17 mouse cellular contexts compared by ENCODE assay signal in the genomic region with DNA sequence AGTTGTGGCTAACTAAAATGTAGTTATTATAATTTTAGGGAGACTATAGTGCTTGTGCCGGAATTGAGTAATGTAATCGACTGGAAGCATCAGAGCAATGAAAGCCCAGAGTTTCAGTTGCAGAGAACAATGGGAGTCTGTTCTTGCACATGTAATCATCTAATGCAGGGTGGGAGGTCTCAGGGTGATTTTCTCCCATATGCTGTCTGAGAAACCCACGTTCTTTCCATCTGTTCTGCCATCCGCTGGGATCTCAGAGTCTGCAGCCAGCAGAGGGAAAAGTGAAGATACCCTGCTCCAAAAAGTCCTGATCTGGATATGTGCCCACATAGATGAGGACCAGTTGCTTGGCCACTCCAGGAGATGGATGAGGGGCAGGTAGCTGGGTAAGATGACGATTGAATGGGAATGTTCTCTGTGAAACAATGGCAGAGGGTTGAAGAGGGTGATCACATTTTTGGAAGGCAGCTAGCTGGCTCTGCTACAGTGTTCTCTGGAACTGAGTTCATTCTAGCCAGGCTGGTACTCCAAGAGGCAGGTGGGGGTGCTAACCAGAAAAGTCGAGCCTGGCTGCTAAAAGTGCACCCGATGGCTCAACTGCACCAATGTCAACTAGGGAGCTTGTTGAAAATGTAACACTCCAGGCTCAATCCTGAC.
DNase-seq lines count a peak whose midpoint lies in the region; ATAC-seq and TF ChIP-seq lines count a peak whose summit lies in the region.
"Had no signal": no experiment of that assay in that cellular context is flagged by ENCODE, and none has a peak within 500 bp of the region (broad histone marks: within the 10 kb centered on the region; RNA-seq: fewer than 3 reads in every experiment).

No protein-coding gene starts in this region.

- no peaks in the 10 kb centered on the region for H3K27me3 ChIP-seq in embryonic facial prominence, embryonic 12.5 days
- no peaks in the 10 kb centered on the region for H3K27me3 ChIP-seq in embryonic facial prominence, embryonic 10.5 days (replicated peaks; ENCODE audit: low read depth, poor library complexity, severe bottlenecking)
- H3K27me3 ChIP-seq in heart, adult 2 months (ENCODE audit: control insufficient read depth, insufficient read depth, low read length): no peaks in the 10 kb centered on the region
- H3K27me3 ChIP-seq: limb, embryonic 15.5 days; midbrain, embryonic 12.5 days had no signal

- H3K9me3 ChIP-seq in embryonic facial prominence, embryonic 12.5 days: no peaks in the 10 kb centered on the region
- H3K9me3 ChIP-seq in embryonic facial prominence, embryonic 10.5 days: no peaks in the 10 kb centered on the region
- H3K9me3 ChIP-seq: limb, embryonic 15.5 days; midbrain, embryonic 12.5 days had no signal

- WGBS in embryonic facial prominence, embryonic 12.5 days: 55% methylated on average over 7 of the region's 7 CpGs
- 73% methylated on average over 7 of the region's 7 CpGs for WGBS in embryonic facial prominence, embryonic 10.5 days
- 66% methylated on average over 7 of the region's 7 CpGs for WGBS in heart, adult 2 months

- no peak for TF ChIP-seq EP300 in heart, adult 2 months (IDR thresholded peaks at IDR 0.05; ENCODE audit: insufficient read depth, low read depth, low read length)

- 0 out of 2 replicates have a peak, but pooled peaks have one; percentile 15 for ATAC-seq in embryonic facial prominence, embryonic 12.5 days (ENCODE audit: insufficient number of reproducible peaks, insufficient read depth, low FRiP score, low TSS enrichment)
- ATAC-seq: activated CD4-positive, CD25-positive, alpha-beta regulatory T cell, adult 4 months; lung, postnatal 0 days had no signal

- no peaks in the 10 kb centered on the region for H3K4me1 ChIP-seq in embryonic facial prominence, embryonic 12.5 days
- no peaks in the 10 kb centered on the region for H3K4me1 ChIP-seq in embryonic facial prominence, embryonic 10.5 days
- H3K4me1 ChIP-seq in heart, adult 2 months (ENCODE audit: control insufficient read depth, insufficient read depth, low read length): no peaks in the 10 kb centered on the region
- H3K4me1 ChIP-seq: limb, embryonic 15.5 days; midbrain, embryonic 12.5 days had no signal

- no peak overlapping the region for H3K4me2 ChIP-seq in embryonic facial prominence, embryonic 12.5 days (replicated peaks)
- H3K4me2 ChIP-seq: heart, embryonic 11.5 days; limb, embryonic 15.5 days; midbrain, embryonic 12.5 days had no signal

- DNase-seq in embryonic facial prominence, embryonic 10.5 days (ENCODE audit: low spot score): no peak
- peak; percentile 8 for DNase-seq in right cerebral cortex, adult 18-20 months
- no peak for DNase-seq in right cerebral cortex, postnatal 25 days
- DNase-seq in layer of hippocampus, adult 11-12 months (ENCODE audit: low spot score): peak; percentile 52
- peak; percentile 34 for DNase-seq in telencephalon, adult 2 months (ENCODE audit: low read depth, low spot score)
- no peak for DNase-seq in heart, adult 2 months
- DNase-seq in kidney, adult 8-10 months: no peak
- DNase-seq: embryo, embryonic 11 days; kidney, postnatal 25 days; right cerebral cortex, postnatal 14 days; thymus, postnatal 36 days had no signal

- intact Hi-C loops in heart, adult 2 months (cut with DNase I): no loop called here

- no peaks in the 10 kb centered on the region for H3K79me2 ChIP-seq in heart, adult 2 months (replicated peaks; ENCODE audit: control insufficient read depth, insufficient read depth, low read length)

- TF ChIP-seq POLR2A in heart, adult 2 months (IDR thresholded peaks at IDR 0.05; ENCODE audit: insufficient read depth, low read depth, low read length): no peak

- TF ChIP-seq CTCF in heart, adult 2 months (IDR thresholded peaks at IDR 0.05): no peak

- no peak overlapping the region for H3K4me3 ChIP-seq in embryonic facial prominence, embryonic 12.5 days
- no peak overlapping the region for H3K4me3 ChIP-seq in embryonic facial prominence, embryonic 10.5 days
- H3K4me3 ChIP-seq in heart, adult 2 months: no peak overlapping the region
- H3K4me3 ChIP-seq: limb, embryonic 15.5 days; midbrain, embryonic 12.5 days had no signal

- H3K36me3 ChIP-seq in embryonic facial prominence, embryonic 12.5 days: no peaks in the 10 kb centered on the region
- H3K36me3 ChIP-seq in embryonic facial prominence, embryonic 10.5 days (replicated peaks): no peaks in the 10 kb centered on the region
- H3K36me3 ChIP-seq in heart, adult 2 months (ENCODE audit: control insufficient read depth, insufficient read depth, low read length): no peaks in the 10 kb centered on the region
- H3K36me3 ChIP-seq: limb, embryonic 15.5 days; midbrain, embryonic 12.5 days had no signal

- no peak overlapping the region for H3K9ac ChIP-seq in embryonic facial prominence, embryonic 12.5 days
- no peak overlapping the region for H3K9ac ChIP-seq in heart, adult 2 months (ENCODE audit: low read depth, low read length)
- H3K9ac ChIP-seq: limb, embryonic 15.5 days; midbrain, embryonic 12.5 days had no signal

- no peak overlapping the region for H3K27ac ChIP-seq in embryonic facial prominence, embryonic 12.5 days
- H3K27ac ChIP-seq in embryonic facial prominence, embryonic 10.5 days (replicated peaks): no peak overlapping the region
- no peak overlapping the region for H3K27ac ChIP-seq in heart, adult 2 months
- H3K27ac ChIP-seq: limb, embryonic 15.5 days; midbrain, embryonic 12.5 days had no signal

Comparison
In these comparisons a context has a peak if more than half of its experiments do, and no peak if none do; other contexts are left out.
1. DNase-seq: peak in right cerebral cortex, adult 18-20 months (single experiment), layer of hippocampus, adult 11-12 months (single experiment) and telencephalon, adult 2 months (single experiment); none in embryonic facial prominence, embryonic 10.5 days (single experiment), right cerebral cortex, postnatal 25 days (single experiment), heart, adult 2 months (0 of 2) and kidney, adult 8-10 months (0 of 2).